ENCODE assay signal across 8 mouse cellular contexts in genomic region chr12:56344771-56345314, GRCm38 (mm10). TPM values are rescaled to one million over a fixed set of nuclear protein-coding genes. Genes with fewer than 3 reads are reported as not detected.
DNase-seq lines count a peak whose midpoint lies in the region; ATAC-seq and TF ChIP-seq lines count a peak whose summit lies in the region.

No protein-coding gene starts in this region.

- no peaks in the 10 kb centered on the region for H3K9me3 ChIP-seq in heart, embryonic 14.5 days (ENCODE audit: control insufficient read depth, low read length)
- no peaks in the 10 kb centered on the region for H3K9me3 ChIP-seq in MEL (replicated peaks; ENCODE audit: insufficient read depth, low read length)
- H3K9me3 ChIP-seq in hindbrain, embryonic 10.5 days: no peaks in the 10 kb centered on the region
- no peaks in the 10 kb centered on the region for H3K9me3 ChIP-seq in midbrain, embryonic 10.5 days (replicated peaks)

- no peak for TF ChIP-seq RAD21 in MEL (IDR thresholded peaks at IDR 0.05; ENCODE audit: low read depth, low read length)

- H3K27me3 ChIP-seq in heart, embryonic 14.5 days (ENCODE audit: control insufficient read depth, insufficient read depth, low read length): no peaks in the 10 kb centered on the region
- H3K27me3 ChIP-seq in MEL (ENCODE audit: control insufficient read depth in 1 of 2, insufficient read depth in 2 of 2, low read length in 2 of 2): no peaks in the 10 kb centered on the region
- no peaks in the 10 kb centered on the region for H3K27me3 ChIP-seq in hindbrain, embryonic 10.5 days (ENCODE audit: insufficient read depth, poor library complexity, severe bottlenecking)
- no peaks in the 10 kb centered on the region; the same call in 1 of the 2 replicates for H3K27me3 ChIP-seq in midbrain, embryonic 10.5 days (ENCODE audit: low read depth, poor library complexity, severe bottlenecking)

- peak overlapping the region in 1 of 2 experiments; percentile 67; a peak in 1 of 4 replicates for H3K27ac ChIP-seq in heart, embryonic 14.5 days (replicated peaks in 1 of 2; ENCODE audit: control insufficient read depth in 1 of 2, insufficient read depth in 1 of 2, low read depth in 2 of 2, low read length in 2 of 2)
- no peak overlapping the region for H3K27ac ChIP-seq in MEL (ENCODE audit: control insufficient read depth, low read depth, low read length)
- peak overlapping the region; percentile 95 for H3K27ac ChIP-seq in hindbrain, embryonic 10.5 days
- H3K27ac ChIP-seq in midbrain, embryonic 10.5 days (replicated peaks): peak overlapping the region; percentile 92

- no peak for TF ChIP-seq EP300 in MEL (IDR thresholded peaks at IDR 0.05; ENCODE audit: low read depth in 1 of 2, low read length in 2 of 2)

- H3K4me3 ChIP-seq in heart, embryonic 14.5 days (ENCODE audit: control insufficient read depth in 1 of 2, insufficient read depth in 1 of 2, low read depth in 1 of 2, low read length in 2 of 2): peak overlapping the region; percentile 86 to 96
- peak overlapping the region; percentile 96 to 99 for H3K4me3 ChIP-seq in MEL (ENCODE audit: control insufficient read depth in 1 of 2, insufficient read depth in 1 of 2, low read depth in 2 of 2, low read length in 2 of 2)
- H3K4me3 ChIP-seq in hindbrain, embryonic 10.5 days: peak overlapping the region; percentile 91
- peak overlapping the region; percentile 89 for H3K4me3 ChIP-seq in midbrain, embryonic 10.5 days

- 3% methylated on average over 5 of the region's 5 CpGs for WGBS in heart, embryonic 14.5 days
- WGBS in hindbrain, embryonic 10.5 days: 8% methylated on average over 5 of the region's 5 CpGs
- 5% methylated on average over 5 of the region's 5 CpGs for WGBS in midbrain, embryonic 10.5 days

- no peak for TF ChIP-seq CTCF in MEL (IDR thresholded peaks at IDR 0.05 in 2 of 3, conservative IDR thresholded peaks at IDR 0.05 in 1 of 3; ENCODE audit: control insufficient read depth in 1 of 3, insufficient read depth in 1 of 3, low read depth in 2 of 3, low read length in 3 of 3, poor library complexity in 1 of 3, severe bottlenecking in 1 of 3)

- peak overlapping the region; percentile 91 for H3K9ac ChIP-seq in heart, embryonic 14.5 days (ENCODE audit: low read length)
- H3K9ac ChIP-seq in MEL (ENCODE audit: control insufficient read depth, low read depth, low read length, poor library complexity, severe bottlenecking): peak overlapping the region; percentile 84

- H3K36me3 ChIP-seq in heart, embryonic 14.5 days (ENCODE audit: control insufficient read depth, insufficient read depth, low read length): peaks cover 6% of the 10 kb centered on the region; the same call in 1 of the 2 replicates
- H3K36me3 ChIP-seq in MEL (ENCODE audit: control insufficient read depth in 1 of 2, insufficient read depth in 2 of 2, low read length in 2 of 2): peaks cover 0 to 2% of the 10 kb centered on the region in 2 experiments; a peak in 2 of 4 replicates
- 0 out of 2 replicates have a peak, but pooled peaks cover 4% of the 10 kb centered on the region for H3K36me3 ChIP-seq in hindbrain, embryonic 10.5 days
- peaks cover 2% of the 10 kb centered on the region for H3K36me3 ChIP-seq in midbrain, embryonic 10.5 days

- H3K79me2 ChIP-seq in MEL (ENCODE audit: control insufficient read depth, insufficient read depth, low read length, poor library complexity): peaks cover 5% of the 10 kb centered on the region

- ATAC-seq in heart, embryonic 14.5 days (ENCODE audit: insufficient number of reproducible peaks, insufficient read depth, low FRiP score, low read depth): no peak

- TF ChIP-seq POLR2A in MEL (IDR thresholded peaks at IDR 0.05; ENCODE audit: control insufficient read depth in 1 of 2, insufficient read depth in 1 of 2, low read depth in 1 of 2, low read length in 2 of 2, poor library complexity in 1 of 2): no peak

- H3K4me1 ChIP-seq in heart, embryonic 14.5 days (ENCODE audit: control insufficient read depth in 2 of 2, insufficient read depth in 2 of 2, low read length in 2 of 2): peaks cover 0 to 3% of the 10 kb centered on the region in 2 experiments; a peak in 1 of 4 replicates
- no peaks in the 10 kb centered on the region; a peak in 1 of 4 replicates for H3K4me1 ChIP-seq in MEL (ENCODE audit: control insufficient read depth in 1 of 2, insufficient read depth in 2 of 2, low read length in 2 of 2)
- H3K4me1 ChIP-seq in hindbrain, embryonic 10.5 days (replicated peaks): peaks cover 5% of the 10 kb centered on the region
- peaks cover 12% of the 10 kb centered on the region for H3K4me1 ChIP-seq in midbrain, embryonic 10.5 days

- DNase-seq in heart, adult 18-20 months: no peak
- DNase-seq in MEL (ENCODE audit: low read depth, low spot score): peak; percentile 40
- no peak for DNase-seq in hindbrain, embryonic 10.5 days (ENCODE audit: low spot score)
- no peak for DNase-seq in midbrain, embryonic 10.5 days (ENCODE audit: low spot score)
- no peak for DNase-seq in adrenal gland, adult (ENCODE audit: inconsistent age in 2 of 2, low spot score in 1 of 2)
- DNase-seq in urinary bladder, postnatal 25 days (ENCODE audit: low spot score): no peak
- DNase-seq in kidney, adult 8-10 months: no peak

- peak overlapping the region; percentile 67 for H3K4me2 ChIP-seq in heart, embryonic 14.5 days (ENCODE audit: low read length)

TF ChIP-seq in MEL, 35 proteins besides CTCF, POLR2A, EP300 and RAD21:
- TF ChIP-seq NRF1 (IDR thresholded peaks at IDR 0.05; ENCODE audit: insufficient read depth, low read depth, low read length, poor library complexity, severe bottlenecking) (no peak), SIN3A (IDR thresholded peaks at IDR 0.05; ENCODE audit: low read length) (peak; percentile 40; the same call in 1 of the 2 replicates)

RNA-seq across cellular contexts. Expression of gene Mbip, which starts 0.9 kb away (rescaled TPM):
- 17.3 and 20.2 TPM in 2 replicates for polyA plus RNA-seq in heart, embryonic 14.5 days (2014; fragmentation: Nextera tagmentation; extraction: Ambion mirVana)
- 1 to 10 TPM; 5.6 to 5.7 TPM for total RNA-seq in heart, adult 18-20 months (2021)
- 10.5 and 10.7 TPM in 2 replicates for total RNA-seq in MEL (2012; rRNA removed)
- 10 to 100 TPM in 1 of 2 experiments, not detected in 1; 17.9 TPM for polyA plus RNA-seq in MEL (2012; ENCODE audit: insufficient read depth in 1 of 2, insufficient read length in 2 of 2, low read depth in 1 of 2, low replicate concordance in 2 of 2, missing spikeins in 1 of 2)
- 44.2 and 47.3 TPM in 2 replicates for polyA plus RNA-seq in hindbrain, embryonic 10.5 days (2016; fragmentation: Nextera tagmentation; extraction: Ambion mirVana)
- polyA plus RNA-seq in midbrain, embryonic 10.5 days (2016; fragmentation: Nextera tagmentation; extraction: Ambion mirVana): 54.0 and 55.7 TPM in 2 replicates
